Mouse (Mus musculus) lung, embryonic 16.5 days (tissue): ENCODE measurements at regions not wholly inside any gene's neighbourhood (a gene's known extent, or its start where the extent isn't known, plus 50 kb on each side); places are given as distances from the start of the nearest gene placed in this dataset.

ENCODE experiments used
- ATAC-seq: fragments of 200-750 bp; cut with Nextera tagmentation; 2 replicates; pipeline ENCODE4 v1.8.0; 2017; ENCODE audit warnings: low read depth, mild to moderate bottlenecking, moderate library complexity
- H3K27ac ChIP-seq: fragments of 300-500 bp; sonication (generic); 2 replicates; pipeline ENCODE4 v1.5.1; 2014; ENCODE audit warnings: mild to moderate bottlenecking, control low read depth, low read length
- H3K27me3 ChIP-seq: fragments of 300-500 bp; sonication (generic); 2 replicates; pipeline ENCODE4 v1.6.1; 2014; ENCODE audit warnings: low read depth, low read length, mixed read lengths; ENCODE audit not compliant: control insufficient read depth, insufficient read depth
- H3K36me3 ChIP-seq: fragments of 300-500 bp; sonication (generic); 2 replicates; pipeline ENCODE4 v1.6.1; 2014; ENCODE audit warnings: low read length; ENCODE audit not compliant: control insufficient read depth, insufficient read depth
- H3K4me1 ChIP-seq: fragments of 300-500 bp; sonication (generic); replicated peaks from 2 replicates; pipeline ENCODE4 v1.6.1; 2014; ENCODE audit warnings: low read length, mixed read lengths; ENCODE audit not compliant: control insufficient read depth, insufficient read depth
- H3K4me2 ChIP-seq: fragments of 300-500 bp; sonication (generic); 2 replicates; pipeline ENCODE4 v1.6.1; 2014; ENCODE audit warnings: low read depth, low read length, control low read depth
- H3K4me3 ChIP-seq: fragments of 300-500 bp; sonication (generic); 2 replicates; pipeline ENCODE4 v1.5.1; 2014; ENCODE audit warnings: mild to moderate bottlenecking, low read length, control low read depth
- H3K9ac ChIP-seq: fragments of 300-500 bp; sonication (generic); 2 replicates; pipeline ENCODE4 v1.6.1; 2014; ENCODE audit warnings: low read length, control low read depth
- H3K9me3 ChIP-seq: fragments of 300-500 bp; sonication (generic); 2 replicates; pipeline ENCODE4 v1.6.1; 2016; ENCODE audit warnings: low read length; ENCODE audit not compliant: control insufficient read depth
- WGBS: fragments of 180-500 bp; shearing (Covaris S2); extraction: QIAGEN DNeasy Blood & Tissue Kit; methylation state at CpG from one replicate; pipeline ENCODE4 v1.1.7; 2014; 5-methylcytosine and 5-hydroxymethylcytosine counted together

GRCm38 (mm10) chr1:185049980-185050379, 50.6 kb upstream of the Mark1 start:
- Histone ChIP-seq H3K4me2 (no peak overlapping the region), H3K4me1 (peaks cover 8% of the 10 kb centered on the region; the same call in 1 of the 2 replicates), H3K27ac (no peak overlapping the region), H3K9me3 (no peaks in the 10 kb centered on the region), H3K27me3 (no peaks in the 10 kb centered on the region), H3K36me3 (no peaks in the 10 kb centered on the region), H3K9ac (no peak overlapping the region), H3K4me3 (no peak overlapping the region)
- no peak for ATAC-seq
- WGBS = 90% methylated on average over 2 of the region's 2 CpGs
